25 mouse cellular contexts compared by ENCODE assay signal in genomic region chr7:119841820-119842449, GRCm38 (mm10).
"Had no signal": no experiment of that assay in that cellular context is flagged by ENCODE, and none has a peak within 500 bp of the region (broad histone marks: within the 10 kb centered on the region; RNA-seq: fewer than 3 reads in every experiment).

No protein-coding gene starts in this region.

- ATAC-seq: hindbrain, postnatal 0 days; intestine, postnatal 0 days; liver, embryonic 12.5 days had no signal

- H3K27ac ChIP-seq: heart, adult 2 months; heart, embryonic 13.5 days; heart, embryonic 15.5 days; hindbrain, embryonic 13.5 days; hindbrain, embryonic 15.5 days; hindbrain, postnatal 0 days; kidney, embryonic 15.5 days; kidney, postnatal 0 days; limb, embryonic 13.5 days; limb, embryonic 15.5 days; liver, embryonic 12.5 days; liver, embryonic 14.5 days had no signal

- H3K9ac ChIP-seq: heart, embryonic 13.5 days; heart, embryonic 15.5 days; hindbrain, embryonic 13.5 days; hindbrain, embryonic 15.5 days; kidney, embryonic 15.5 days; limb, embryonic 13.5 days; limb, embryonic 15.5 days; liver, embryonic 12.5 days; liver, embryonic 14.5 days had no signal

- H3K4me2 ChIP-seq: heart, embryonic 11.5 days; heart, embryonic 13.5 days; heart, embryonic 15.5 days; hindbrain, embryonic 13.5 days; hindbrain, embryonic 15.5 days; kidney, embryonic 15.5 days; limb, embryonic 13.5 days; limb, embryonic 15.5 days; liver, embryonic 12.5 days had no signal

- H3K36me3 ChIP-seq: hindbrain, embryonic 13.5 days; hindbrain, embryonic 15.5 days had no signal

- H3K9me3 ChIP-seq: heart, embryonic 13.5 days; heart, embryonic 15.5 days; hindbrain, embryonic 13.5 days; hindbrain, embryonic 15.5 days; kidney, embryonic 15.5 days; limb, embryonic 13.5 days; limb, embryonic 15.5 days; liver, embryonic 12.5 days had no signal

- H3K4me1 ChIP-seq: heart, embryonic 13.5 days; heart, embryonic 15.5 days; hindbrain, embryonic 13.5 days; hindbrain, embryonic 15.5 days; kidney, embryonic 15.5 days; limb, embryonic 13.5 days; limb, embryonic 15.5 days had no signal

- H3K4me3 ChIP-seq: heart, adult 2 months; heart, embryonic 13.5 days; heart, embryonic 15.5 days; hindbrain, embryonic 13.5 days; hindbrain, embryonic 15.5 days; kidney, embryonic 15.5 days; limb, embryonic 13.5 days; limb, embryonic 15.5 days; liver, embryonic 12.5 days had no signal

- DNase-seq: gastrocnemius, postnatal 14 days; gastrocnemius, postnatal 36 days; heart, adult 11 months; heart, adult 2 months; heart, postnatal 14 days; heart, postnatal 36 days; kidney, adult 18-20 months; kidney, adult 9 months; kidney, postnatal 14 days; kidney, postnatal 36 days; layer of hippocampus, adult 9-11 months; layer of hippocampus, postnatal 36 days had no signal

- H3K27me3 ChIP-seq: heart, embryonic 13.5 days; heart, embryonic 15.5 days; hindbrain, embryonic 13.5 days; hindbrain, embryonic 15.5 days; kidney, embryonic 15.5 days; limb, embryonic 13.5 days; limb, embryonic 15.5 days; liver, embryonic 12.5 days had no signal
